In genomic region chr5:35055076-35055475, GRCm38 (mm10) we compare ENCODE assay signal across 10 mouse cellular contexts. TPM values are rescaled to one million over a fixed set of nuclear protein-coding genes. Genes with fewer than 3 reads are reported as not detected.
A peak's percentile ranks its signal among the peaks of the same experiment; 100 is the strongest.
DNase-seq lines count a peak whose midpoint lies in the region; ATAC-seq and TF ChIP-seq lines count a peak whose summit lies in the region.
"Had no signal": no experiment of that assay in that cellular context is flagged by ENCODE, and none has a peak within 500 bp of the region (broad histone marks: within the 10 kb centered on the region; RNA-seq: fewer than 3 reads in every experiment).

No protein-coding gene starts in this region.

- H3K27me3 ChIP-seq in heart, postnatal 0 days (ENCODE audit: control insufficient read depth, insufficient read depth, low read length): no peaks in the 10 kb centered on the region; the same call in 1 of the 2 replicates
- peaks cover 29% of the 10 kb centered on the region for H3K27me3 ChIP-seq in intestine, embryonic 16.5 days (replicated peaks; ENCODE audit: control insufficient read depth, insufficient read depth, low read length)
- H3K27me3 ChIP-seq in forebrain, embryonic 15.5 days: 0 out of 2 replicates have a peak, but pooled peaks cover 4% of the 10 kb centered on the region

- TF ChIP-seq CTCF in heart, postnatal 0 days (IDR thresholded peaks at IDR 0.05; ENCODE audit: low read depth): no peak

- peaks cover 35% of the 10 kb centered on the region for H3K4me1 ChIP-seq in heart, postnatal 0 days (ENCODE audit: control insufficient read depth, insufficient read depth)
- H3K4me1 ChIP-seq in intestine, embryonic 16.5 days (ENCODE audit: control insufficient read depth, insufficient read depth, low read length): peaks cover 13% of the 10 kb centered on the region
- peaks cover 20% of the 10 kb centered on the region for H3K4me1 ChIP-seq in forebrain, embryonic 15.5 days

- no peak overlapping the region for H3K4me2 ChIP-seq in heart, postnatal 0 days (ENCODE audit: low read depth, low read length)
- H3K4me2 ChIP-seq in intestine, embryonic 16.5 days (ENCODE audit: low read depth, low read length): no peak overlapping the region
- H3K4me2 ChIP-seq in forebrain, embryonic 15.5 days (replicated peaks): no peak overlapping the region
- H3K4me2 ChIP-seq: hindbrain, embryonic 13.5 days had no signal

- H3K9ac ChIP-seq in heart, postnatal 0 days (replicated peaks; ENCODE audit: low read depth, low read length): no peak overlapping the region
- no peak overlapping the region for H3K9ac ChIP-seq in intestine, embryonic 16.5 days (ENCODE audit: low read depth, low read length)
- no peak overlapping the region for H3K9ac ChIP-seq in forebrain, embryonic 15.5 days (replicated peaks)
- H3K9ac ChIP-seq: hindbrain, embryonic 13.5 days had no signal

- ATAC-seq in heart, postnatal 0 days (ENCODE audit: insufficient read depth, low read depth): peak; percentile 34
- ATAC-seq in intestine, embryonic 16.5 days: peak; percentile 48; the same call in 1 of the 2 replicates
- ATAC-seq in forebrain, embryonic 15.5 days (replicated peaks): no peak

- no peaks in the 10 kb centered on the region for H3K9me3 ChIP-seq in heart, postnatal 0 days (replicated peaks; ENCODE audit: control insufficient read depth, low read length)
- H3K9me3 ChIP-seq in intestine, embryonic 16.5 days (ENCODE audit: control insufficient read depth, low read length): no peaks in the 10 kb centered on the region
- no peaks in the 10 kb centered on the region for H3K9me3 ChIP-seq in forebrain, embryonic 15.5 days
- H3K9me3 ChIP-seq: hindbrain, embryonic 13.5 days had no signal

- no peak for DNase-seq in heart, postnatal 0 days (ENCODE audit: low spot score)
- no peak for DNase-seq in heart, adult 11 months
- DNase-seq in ovary, adult 18-20 months (ENCODE audit: low spot score): peak; percentile 65
- DNase-seq in ovary, postnatal 10 days (ENCODE audit: low spot score): no peak
- DNase-seq in skeletal muscle tissue, adult 2 months (ENCODE audit: low read depth, low spot score): peak; percentile 52
- DNase-seq in B cell, adult 2 months: no peak

- TF ChIP-seq EP300 in heart, postnatal 0 days (IDR thresholded peaks at IDR 0.05; ENCODE audit: low read depth): no peak

- H3K36me3 ChIP-seq in heart, postnatal 0 days (replicated peaks; ENCODE audit: control insufficient read depth, insufficient read depth, low read length): no peaks in the 10 kb centered on the region
- H3K36me3 ChIP-seq in intestine, embryonic 16.5 days (ENCODE audit: control insufficient read depth, insufficient read depth, low read length): no peaks in the 10 kb centered on the region
- no peaks in the 10 kb centered on the region for H3K36me3 ChIP-seq in forebrain, embryonic 15.5 days
- H3K36me3 ChIP-seq: hindbrain, embryonic 13.5 days had no signal

- no peak overlapping the region for H3K4me3 ChIP-seq in heart, postnatal 0 days (ENCODE audit: low read depth, low read length)
- H3K4me3 ChIP-seq in intestine, embryonic 16.5 days (ENCODE audit: low read length): no peak overlapping the region
- H3K4me3 ChIP-seq in forebrain, embryonic 15.5 days: no peak overlapping the region
- H3K4me3 ChIP-seq: hindbrain, embryonic 13.5 days had no signal

- H3K27ac ChIP-seq in heart, postnatal 0 days (ENCODE audit: low read depth): no peak overlapping the region
- H3K27ac ChIP-seq in intestine, embryonic 16.5 days (ENCODE audit: low read length): no peak overlapping the region
- H3K27ac ChIP-seq in forebrain, embryonic 15.5 days (replicated peaks): no peak overlapping the region
- H3K27ac ChIP-seq: hindbrain, embryonic 13.5 days had no signal

- 36% methylated on average over 12 of the region's 12 CpGs for WGBS in heart, postnatal 0 days
- 59% methylated on average over 12 of the region's 12 CpGs for WGBS in intestine, embryonic 16.5 days
- WGBS in forebrain, embryonic 15.5 days: 59% methylated on average over 12 of the region's 12 CpGs

RNA-seq across cellular contexts. Expression of gene Dok7, which starts 1.5 kb away (rescaled TPM):
- 27.7 and 37.7 TPM in 2 replicates for total RNA-seq in heart, postnatal 0 days (2014; rRNA removed; ENCODE audit: low replicate concordance)
- 14.1 and 15.0 TPM in 2 replicates for polyA plus RNA-seq in heart, postnatal 0 days (2015; fragmentation: Nextera tagmentation; extraction: Ambion mirVana)
- polyA plus RNA-seq in intestine, embryonic 16.5 days (2015; fragmentation: Nextera tagmentation; extraction: Ambion mirVana): 1.3 and 1.4 TPM in 2 replicates
- 7.2 and 7.9 TPM in 2 replicates for polyA plus RNA-seq in forebrain, embryonic 15.5 days (2015; fragmentation: Nextera tagmentation; extraction: Ambion mirVana)
- polyA plus RNA-seq: forebrain, embryonic 11.5 days had no signal

RNA-seq across cellular contexts. Expression of gene Hgfac, which starts 13.8 kb away (rescaled TPM):
- 0.19 TPM in 1 of 2 replicates, not detected in the other for total RNA-seq in heart, postnatal 0 days (2014; rRNA removed; ENCODE audit: low replicate concordance)
- 0.16 and 0.36 TPM in 2 replicates for polyA plus RNA-seq in heart, postnatal 0 days (2015; fragmentation: Nextera tagmentation; extraction: Ambion mirVana)
- 14.1 and 14.9 TPM in 2 replicates for polyA plus RNA-seq in intestine, embryonic 16.5 days (2015; fragmentation: Nextera tagmentation; extraction: Ambion mirVana)
- 0.69 and 0.75 TPM in 2 replicates for polyA plus RNA-seq in forebrain, embryonic 15.5 days (2015; fragmentation: Nextera tagmentation; extraction: Ambion mirVana)

RNA-seq across cellular contexts. Expression of gene Lrpap1, which starts 50.5 kb away (rescaled TPM):
- total RNA-seq in heart, postnatal 0 days (2014; rRNA removed; ENCODE audit: low replicate concordance): 35.9 and 43.7 TPM in 2 replicates
- polyA plus RNA-seq in heart, postnatal 0 days (2015; fragmentation: Nextera tagmentation; extraction: Ambion mirVana): 85.8 TPM in 2 replicates
- 78.4 and 82.6 TPM in 2 replicates for polyA plus RNA-seq in intestine, embryonic 16.5 days (2015; fragmentation: Nextera tagmentation; extraction: Ambion mirVana)
- 146 and 152 TPM in 2 replicates for polyA plus RNA-seq in forebrain, embryonic 15.5 days (2015; fragmentation: Nextera tagmentation; extraction: Ambion mirVana)

Comparison
In these comparisons a context has a peak if more than half of its experiments do, and no peak if none do; other contexts are left out.
1. DNase-seq: peak in ovary, adult 18-20 months (single experiment) and skeletal muscle tissue, adult 2 months (single experiment); none in heart, postnatal 0 days (single experiment), heart, adult 11 months (single experiment), ovary, postnatal 10 days (single experiment) and B cell, adult 2 months (0 of 2).